Mouse (Mus musculus): Measurements from ENCODE around the gene C1qtnf12.

GRCm38 (mm10) chr4:155947094-155947493 is 15.0 kb upstream of the C1qtnf12 start:
- TF ChIP-seq CTCF (IDR thresholded peaks at IDR 0.05; ENCODE audit: low read depth, low read length) (no peak), POLR2AphosphoS5 (IDR thresholded peaks at IDR 0.05; ENCODE audit: insufficient replicate concordance, low read depth, low read length) (no peak), TAL1 (conservative IDR thresholded peaks at IDR 0.05; ENCODE audit: low read depth, low read length) (no peak), GATA1 (IDR thresholded peaks at IDR 0.05; ENCODE audit: borderline replicate concordance, low read length) (no peak), GATA2 (IDR thresholded peaks at IDR 0.05; ENCODE audit: borderline replicate concordance, low read depth, low read length) (no peak)

Measured in G1E (cell line).